Mouse (Mus musculus) kidney, embryonic 15.5 days (tissue): Measurements from ENCODE around the gene Zfp94. TPM values are rescaled to one million over a fixed set of nuclear protein-coding genes. Genes with fewer than 3 reads are reported as not detected.

ENCODE experiments used
- ATAC-seq: fragments of 200-750 bp; cut with Nextera tagmentation; replicated peaks from 2 replicates; pipeline ENCODE4 v1.8.0; 2017; ENCODE audit warnings: moderate TSS enrichment; ENCODE audit not compliant: low FRiP score
- H3K27ac ChIP-seq: fragments of 300-500 bp; sonication (generic); 2 replicates; pipeline ENCODE4 v1.5.1; 2015; ENCODE audit warnings: mild to moderate bottlenecking, inconsistent platforms
- H3K27me3 ChIP-seq: fragments of 300-500 bp; sonication (generic); 2 replicates; pipeline ENCODE4 v1.6.1; 2015; ENCODE audit warnings: inconsistent platforms
- H3K36me3 ChIP-seq: fragments of 300-500 bp; sonication (generic); 2 replicates; pipeline ENCODE4 v1.6.1; 2015; ENCODE audit warnings: inconsistent platforms
- H3K4me1 ChIP-seq: fragments of 300-500 bp; sonication (generic); 2 replicates; pipeline ENCODE4 v1.6.1; 2015; ENCODE audit warnings: inconsistent platforms
- H3K4me2 ChIP-seq: fragments of 300-500 bp; sonication (generic); 2 replicates; pipeline ENCODE4 v1.6.1; 2015; ENCODE audit warnings: moderate library complexity, mild to moderate bottlenecking, inconsistent platforms
- H3K4me3 ChIP-seq: fragments of 300-500 bp; sonication (generic); replicated peaks from 2 replicates; pipeline ENCODE4 v1.5.1; 2015; ENCODE audit warnings: mild to moderate bottlenecking, inconsistent platforms
- H3K9ac ChIP-seq: fragments of 300-500 bp; sonication (generic); 2 replicates; pipeline ENCODE4 v1.6.1; 2015; ENCODE audit warnings: mild to moderate bottlenecking, inconsistent platforms
- H3K9me3 ChIP-seq: fragments of 300-500 bp; sonication (generic); replicated peaks from 2 replicates; pipeline ENCODE4 v1.6.1; 2016; ENCODE audit warnings: inconsistent platforms
- WGBS: fragments of 180-500 bp; shearing (Covaris S2); methylation state at CpG from one replicate; pipeline ENCODE4 v1.1.7; 2015; ENCODE audit warnings: mixed read lengths; 5-methylcytosine and 5-hydroxymethylcytosine counted together
- polyA plus RNA-seq: library from polyadenylated mRNA; unstranded; fragments of >200 nt; fragmentation: Nextera tagmentation; extraction: Ambion mirVana; gene quantifications from 2 replicates; pipeline ENCODE4 v1.2.1, GENCODE M21; 2015

Gene Zfp94
- polyA plus RNA-seq, 1 experiment from 2014 or later, result 11.3 TPM

DNA sequence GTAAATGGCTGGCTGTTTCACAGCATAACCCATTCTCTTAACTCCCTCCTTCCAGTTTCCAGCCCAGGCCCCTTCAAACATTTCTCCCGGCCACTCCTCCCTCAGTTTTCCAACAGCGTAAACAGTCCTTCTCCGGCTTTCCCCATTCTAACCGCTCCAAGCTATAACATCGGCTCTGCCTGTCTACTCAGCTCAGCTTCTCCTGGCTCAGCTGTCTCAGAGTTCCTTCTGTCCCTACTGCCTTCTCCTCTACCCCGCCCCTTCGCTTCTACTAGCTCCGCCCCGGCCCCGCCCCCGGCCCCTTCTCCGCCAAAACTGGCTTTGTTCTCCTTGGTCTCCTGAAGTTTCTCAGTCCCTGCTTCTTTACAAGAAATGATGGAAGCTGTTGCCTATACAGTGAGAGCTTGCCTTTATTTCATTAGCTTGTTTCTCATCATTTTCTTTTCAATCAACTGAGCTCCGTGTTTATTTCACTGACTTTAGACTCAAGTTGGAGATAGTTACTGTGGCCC, 15.6 kb downstream of the Zfp94 start, which contains the start of gene Zfp61:
Zfp61 (minus strand) TSS at position 462 of the 512 bp plus-strand sequence.
- ATAC-seq, result peak; percentile 79
- H3K9ac ChIP-seq, result peak within 1 kb of the TSS; percentile 52
- H3K9me3 ChIP-seq, result no peaks in the 10 kb centered on the region
- peak within 1 kb of the TSS; percentile 89 for H3K4me2 ChIP-seq
- peak within 1 kb of the TSS; percentile 79 for H3K4me3 ChIP-seq
- peaks cover 47% of the 10 kb centered on the region for H3K36me3 ChIP-seq
- no peaks in the 10 kb centered on the region for H3K27me3 ChIP-seq
- H3K4me1 ChIP-seq, result peaks cover 24% of the 10 kb centered on the region
- H3K27ac ChIP-seq, result peak within 1 kb of the TSS; percentile 97
- WGBS, result 2% methylated on average over 13 of the region's 13 CpGs

- peak; percentile 12; the same call in 1 of the 2 replicates for ATAC-seq
- Histone ChIP-seq H3K9me3 (no peaks in the 10 kb centered on the region), H3K9ac (peak overlapping the region; percentile 52), H3K4me1 (peaks cover 24% of the 10 kb centered on the region), H3K4me3 (peak overlapping the region; percentile 79), H3K27ac (peak overlapping the region; percentile 97), H3K27me3 (no peaks in the 10 kb centered on the region), H3K36me3 (peaks cover 54% of the 10 kb centered on the region), H3K4me2 (peak overlapping the region; percentile 89)
- under 1% methylated on average over 18 of the region's 18 CpGs for WGBS
Measured at GRCm38 (mm10) chr7:24299823-24300481, 16.5 kb downstream of the Zfp94 start.

- Histone ChIP-seq H3K4me2 (peak overlapping the region; percentile 89), H3K27me3 (no peaks in the 10 kb centered on the region), H3K9ac (peak overlapping the region; percentile 73), H3K4me3 (peak overlapping the region; percentile 79), H3K4me1 (peaks cover 24% of the 10 kb centered on the region), H3K36me3 (peaks cover 57% of the 10 kb centered on the region), H3K9me3 (no peaks in the 10 kb centered on the region), H3K27ac (peak overlapping the region; percentile 97)
- ATAC-seq, result peak; percentile 87
- under 1% methylated on average over 47 of the region's 47 CpGs for WGBS
Measured at GRCm38 (mm10) chr7:24298973-24299708, 17.3 kb downstream of the Zfp94 start.

GRCm38 (mm10) chr7:24298635-24298972, 17.9 kb downstream of the Zfp94 start:
- Histone ChIP-seq H3K4me1 (peaks cover 24% of the 10 kb centered on the region), H3K9ac (peak overlapping the region; percentile 73), H3K4me3 (peak overlapping the region; percentile 79), H3K36me3 (peaks cover 60% of the 10 kb centered on the region), H3K27me3 (no peaks in the 10 kb centered on the region), H3K9me3 (no peaks in the 10 kb centered on the region), H3K4me2 (peak overlapping the region; percentile 89), H3K27ac (peak overlapping the region; percentile 97)
- peak; percentile 31 for ATAC-seq
- WGBS, result 0% methylated on average over 12 of the region's 12 CpGs

DNA sequence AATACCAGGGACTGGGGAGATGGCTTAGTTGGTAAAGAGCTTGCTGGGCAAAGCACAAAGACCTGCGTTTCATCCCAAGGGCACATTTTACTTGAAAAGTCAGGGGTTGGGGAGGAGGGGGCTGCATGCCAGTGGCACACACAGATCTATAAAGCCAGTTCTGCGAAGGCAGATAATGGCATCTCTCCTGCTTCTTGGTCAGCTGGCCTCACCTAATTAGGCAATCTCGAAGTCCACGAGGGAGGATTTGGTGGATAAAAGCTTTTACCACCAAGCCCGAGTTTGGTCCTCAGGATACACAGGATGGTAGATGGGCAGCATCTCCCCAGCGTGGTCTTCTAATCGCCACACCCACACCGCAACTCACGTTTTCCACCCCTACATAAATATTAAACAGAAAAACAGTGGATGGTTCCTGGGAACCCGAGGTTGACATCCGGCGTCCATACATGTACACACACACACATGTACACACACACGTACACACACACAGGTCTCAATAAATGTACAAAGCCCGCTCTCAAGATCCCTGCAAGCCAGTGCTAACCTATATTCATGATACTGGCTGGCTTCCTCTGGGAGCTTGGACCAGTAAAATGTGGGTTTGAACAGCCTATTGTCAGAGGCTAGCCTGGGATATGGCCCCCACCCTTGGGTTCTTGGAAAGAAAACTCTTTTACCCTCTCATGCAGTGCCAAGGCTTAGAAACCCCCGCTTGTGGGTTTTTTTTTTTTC, 18.9 kb downstream of the Zfp94 start:
- Histone ChIP-seq H3K4me1 (peaks cover 24% of the 10 kb centered on the region), H3K27ac (no peak overlapping the region), H3K4me3 (peak overlapping the region; percentile 79), H3K9ac (no peak overlapping the region), H3K9me3 (no peaks in the 10 kb centered on the region), H3K36me3 (peaks cover 60% of the 10 kb centered on the region), H3K4me2 (peak overlapping the region; percentile 89), H3K27me3 (no peaks in the 10 kb centered on the region)
- WGBS, result 90% methylated on average over 15 of the region's 15 CpGs
- ATAC-seq, result no peak

- no peak overlapping the region for H3K9ac ChIP-seq
- WGBS, result 93% methylated on average over 7 of the region's 7 CpGs
- no peaks in the 10 kb centered on the region for H3K9me3 ChIP-seq
- peaks cover 61% of the 10 kb centered on the region for H3K36me3 ChIP-seq
- no peak for ATAC-seq
- no peak overlapping the region for H3K27ac ChIP-seq
- H3K27me3 ChIP-seq, result no peaks in the 10 kb centered on the region
- H3K4me2 ChIP-seq, result no peak overlapping the region
- H3K4me1 ChIP-seq, result peaks cover 24% of the 10 kb centered on the region
- no peak overlapping the region for H3K4me3 ChIP-seq
Measured at GRCm38 (mm10) chr7:24296386-24296785, 20.1 kb downstream of the Zfp94 start.

DNA sequence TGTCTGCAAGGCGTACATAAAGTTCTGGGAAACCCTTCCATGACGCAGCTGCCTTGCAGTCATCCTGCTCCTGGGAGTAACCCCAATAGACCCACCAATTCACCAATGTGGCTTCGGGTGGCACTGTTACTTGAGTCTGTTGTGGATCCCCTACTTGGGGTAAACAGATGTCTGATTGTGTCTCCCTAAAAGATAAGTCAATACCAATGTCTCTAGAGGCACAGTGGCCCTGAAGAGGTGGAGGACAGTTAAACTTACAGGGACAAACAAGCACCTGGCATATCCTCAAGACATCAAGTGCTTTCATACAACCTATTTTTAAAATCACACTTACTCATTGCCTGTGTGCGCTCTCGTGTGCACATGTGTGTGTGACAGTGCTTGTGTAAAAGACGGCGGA, 21.1 kb downstream of the Zfp94 start:
- peaks cover 71% of the 10 kb centered on the region for H3K36me3 ChIP-seq
- no peak overlapping the region for H3K27ac ChIP-seq
- no peak overlapping the region for H3K4me2 ChIP-seq
- 97% methylated on average over 7 of the region's 7 CpGs for WGBS
- no peaks in the 10 kb centered on the region for H3K9me3 ChIP-seq
- H3K9ac ChIP-seq, result no peak overlapping the region
- H3K27me3 ChIP-seq, result no peaks in the 10 kb centered on the region
- H3K4me3 ChIP-seq, result no peak overlapping the region
- ATAC-seq, result no peak
- peaks cover 17% of the 10 kb centered on the region for H3K4me1 ChIP-seq

DNA sequence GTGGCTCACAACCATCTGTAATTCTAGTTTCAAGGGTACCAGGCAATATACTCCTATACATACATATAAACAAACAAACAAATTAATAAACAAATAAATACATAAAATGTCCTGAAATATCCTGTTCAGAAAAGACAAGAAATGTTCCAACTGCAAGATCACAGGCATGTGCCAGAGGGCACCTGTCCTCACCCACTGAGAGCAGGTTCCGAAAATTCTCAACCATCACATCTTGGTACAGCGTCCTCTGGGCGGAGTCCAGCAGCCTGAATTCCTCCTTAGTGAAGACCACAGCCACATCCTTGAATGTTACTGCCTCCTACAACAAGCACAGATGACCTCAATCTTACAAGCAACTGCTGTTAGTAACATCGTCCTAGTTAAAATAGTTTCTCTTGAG, 21.7 kb downstream of the Zfp94 start:
- Histone ChIP-seq H3K4me2 (no peak overlapping the region), H3K4me1 (peaks cover 11% of the 10 kb centered on the region), H3K27ac (no peak overlapping the region), H3K9ac (no peak overlapping the region), H3K27me3 (no peaks in the 10 kb centered on the region), H3K9me3 (no peaks in the 10 kb centered on the region), H3K4me3 (no peak overlapping the region), H3K36me3 (peaks cover 77% of the 10 kb centered on the region)
- WGBS, result 92% methylated on average over 4 of the region's 4 CpGs
- no peak for ATAC-seq

DNA sequence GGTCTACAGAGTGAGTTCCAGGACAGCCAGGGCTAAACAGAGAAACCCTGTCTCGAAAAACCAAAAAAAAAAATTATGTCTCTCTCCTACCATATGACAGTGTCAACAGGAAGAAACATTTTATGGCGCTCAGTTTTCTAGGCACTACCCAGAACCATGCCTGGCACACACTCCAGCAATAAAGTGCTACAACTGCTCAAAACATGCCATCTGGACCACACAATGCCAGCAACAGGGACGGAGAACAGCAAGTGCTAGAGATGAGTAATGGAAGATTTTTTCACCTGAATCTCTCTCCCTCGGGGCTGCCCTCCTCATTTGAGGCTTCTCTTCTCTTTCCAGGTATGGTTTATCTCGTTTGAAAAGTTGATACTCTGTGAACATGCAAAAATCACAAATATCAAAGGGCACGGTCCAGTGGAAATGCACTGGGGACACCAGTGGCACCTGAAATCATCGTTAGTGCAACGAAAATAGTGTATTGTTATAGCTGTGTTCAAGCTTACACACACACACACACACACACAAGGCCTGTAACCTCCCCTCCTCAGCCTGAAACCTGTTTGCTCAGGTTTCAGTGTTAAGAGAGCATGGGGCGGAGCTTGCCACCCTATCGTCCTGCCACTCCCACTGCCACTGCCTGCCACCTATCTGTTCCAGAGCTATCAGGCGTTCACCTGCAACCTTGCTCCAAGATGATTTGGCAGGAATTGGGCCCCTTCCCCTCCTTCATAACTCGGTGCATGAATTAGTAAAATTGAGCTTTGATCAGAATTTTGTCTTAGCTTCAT, 23.2 kb downstream of the Zfp94 start:
- ATAC-seq, result no peak
- peaks cover 87% of the 10 kb centered on the region for H3K36me3 ChIP-seq
- H3K27ac ChIP-seq, result no peak overlapping the region
- no peaks in the 10 kb centered on the region for H3K9me3 ChIP-seq
- H3K4me3 ChIP-seq, result no peak overlapping the region
- H3K4me2 ChIP-seq, result no peak overlapping the region
- H3K27me3 ChIP-seq, result no peaks in the 10 kb centered on the region
- WGBS, result 88% methylated on average over 12 of the region's 12 CpGs
- H3K4me1 ChIP-seq, result peaks cover 7% of the 10 kb centered on the region
- H3K9ac ChIP-seq, result no peak overlapping the region

- Histone ChIP-seq H3K9ac (no peak overlapping the region), H3K36me3 (peaks cover 89% of the 10 kb centered on the region), H3K4me2 (no peak overlapping the region), H3K27ac (no peak overlapping the region), H3K4me1 (no peaks in the 10 kb centered on the region), H3K27me3 (no peaks in the 10 kb centered on the region), H3K4me3 (no peak overlapping the region), H3K9me3 (no peaks in the 10 kb centered on the region)
- no peak for ATAC-seq
- 90% methylated on average over 27 of the region's 27 CpGs for WGBS
Measured at GRCm38 (mm10) chr7:24291387-24292090, 24.9 kb downstream of the Zfp94 start.

DNA sequence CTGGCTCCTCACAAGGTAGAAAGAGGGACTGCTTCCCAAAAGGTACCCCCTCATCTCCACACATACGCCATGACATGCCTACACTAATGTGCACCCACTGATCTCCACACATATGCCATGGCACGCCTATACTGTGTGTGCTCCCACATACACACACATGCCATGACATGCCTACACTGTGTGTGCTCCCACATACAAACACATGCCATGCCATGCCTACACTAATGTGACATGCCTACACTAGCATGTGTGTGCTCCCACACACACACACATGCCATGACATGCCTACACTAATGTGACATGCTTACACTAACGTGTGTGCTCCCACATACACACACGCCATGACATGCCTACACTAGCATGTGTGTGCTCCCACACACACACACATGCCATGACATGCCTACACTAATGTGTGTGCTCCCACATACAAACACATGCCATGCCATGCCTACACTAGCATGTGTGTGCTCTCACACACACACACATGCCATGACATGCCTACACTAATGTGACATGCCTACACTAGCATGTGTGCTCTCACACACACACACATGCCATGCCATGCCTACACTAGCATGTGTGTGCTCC, 26.3 kb downstream of the Zfp94 start:
- no peak for ATAC-seq
- no peak overlapping the region for H3K9ac ChIP-seq
- no peaks in the 10 kb centered on the region for H3K27me3 ChIP-seq
- 97% methylated on average over 4 of the region's 4 CpGs for WGBS
- no peak overlapping the region for H3K4me3 ChIP-seq
- peaks cover 76% of the 10 kb centered on the region for H3K36me3 ChIP-seq
- no peak overlapping the region for H3K4me2 ChIP-seq
- no peak overlapping the region for H3K27ac ChIP-seq
- H3K9me3 ChIP-seq, result no peaks in the 10 kb centered on the region
- no peaks in the 10 kb centered on the region for H3K4me1 ChIP-seq
